Mouse (Mus musculus) forebrain, embryonic 16.5 days (tissue): Measurements from ENCODE around the gene Adam8. TPM values are rescaled to one million over a fixed set of nuclear protein-coding genes. Genes with fewer than 3 reads are reported as not detected.

Experiments
- ATAC-seq: fragments of 200-750 bp; cut with Nextera tagmentation; 2 replicates; pipeline ENCODE4 v1.8.0; 2017; ENCODE audit warnings: mild to moderate bottlenecking, moderate library complexity
- H3K27ac ChIP-seq: fragments of 300-500 bp; sonication (generic); 2 replicates; pipeline ENCODE4 v1.5.1; 2014; ENCODE audit warnings: low read length, control low read depth
- H3K27me3 ChIP-seq: fragments of 300-500 bp; sonication (generic); replicated peaks from 2 replicates; pipeline ENCODE4 v1.6.1; 2014; ENCODE audit warnings: low read length; ENCODE audit not compliant: control insufficient read depth, insufficient read depth
- H3K36me3 ChIP-seq: fragments of 300-500 bp; sonication (generic); 2 replicates; pipeline ENCODE4 v1.6.1; 2014; ENCODE audit not compliant: control insufficient read depth, insufficient read depth
- H3K4me1 ChIP-seq: fragments of 300-500 bp; sonication (generic); replicated peaks from 2 replicates; pipeline ENCODE4 v1.6.1; 2014; ENCODE audit warnings: low read length; ENCODE audit not compliant: control insufficient read depth, insufficient read depth
- H3K4me2 ChIP-seq: fragments of 300-500 bp; sonication (generic); 2 replicates; pipeline ENCODE4 v1.6.1; 2014; ENCODE audit warnings: mild to moderate bottlenecking, low read length, control low read depth
- H3K4me3 ChIP-seq: fragments of 300-500 bp; sonication (generic); replicated peaks from 2 replicates; pipeline ENCODE4 v1.5.1; 2014; ENCODE audit warnings: mild to moderate bottlenecking, low read length, control low read depth
- H3K9ac ChIP-seq: fragments of 300-500 bp; sonication (generic); replicated peaks from 2 replicates; pipeline ENCODE4 v1.6.1; 2014; ENCODE audit warnings: low read depth, low read length, control low read depth
- H3K9me3 ChIP-seq: fragments of 300-500 bp; sonication (generic); 2 replicates; pipeline ENCODE4 v1.6.1; 2016; ENCODE audit warnings: low read length; ENCODE audit not compliant: control insufficient read depth
- WGBS: fragments of 180-500 bp; shearing (Covaris S2); extraction: QIAGEN DNeasy Blood & Tissue Kit; methylation state at CpG from one replicate; pipeline ENCODE4 v1.1.7; 2014; 5-methylcytosine and 5-hydroxymethylcytosine counted together
- polyA plus RNA-seq: library from polyadenylated mRNA; unstranded; fragments of >200 nt; fragmentation: Nextera tagmentation; extraction: Ambion mirVana; gene quantifications from 2 replicates; pipeline ENCODE4 v1.2.1, GENCODE M21; 2015

The Adam8 gene
- 3.3 and 4.7 TPM in 2 replicates for polyA plus RNA-seq

GRCm38 (mm10) chr7:139992406-139992805, at the start of gene Adam8:
TSS of gene Adam8 (minus strand) at chr7:139992562.
- H3K27me3 ChIP-seq = no peaks in the 10 kb centered on the region
- no peak within 1 kb of the TSS for H3K27ac ChIP-seq
- no peaks in the 10 kb centered on the region for H3K4me1 ChIP-seq
- peak; percentile 43; the same call in 1 of the 2 replicates for ATAC-seq
- no peak within 1 kb of the TSS for H3K9ac ChIP-seq
- peaks cover 16% of the 10 kb centered on the region for H3K36me3 ChIP-seq
- H3K4me2 ChIP-seq = no peak within 1 kb of the TSS
- H3K4me3 ChIP-seq = no peak within 1 kb of the TSS
- WGBS = 37% methylated on average over 7 of the region's 7 CpGs
- no peaks in the 10 kb centered on the region for H3K9me3 ChIP-seq

- H3K9me3 ChIP-seq = no peaks in the 10 kb centered on the region
- 58% methylated on average over 3 of the region's 3 CpGs for WGBS
- H3K27ac ChIP-seq = no peak overlapping the region
- H3K9ac ChIP-seq = peak overlapping the region; percentile 93
- peaks cover 21% of the 10 kb centered on the region for H3K4me1 ChIP-seq
- peak overlapping the region; percentile 67 for H3K4me2 ChIP-seq
- no peak for ATAC-seq
- peaks cover 15% of the 10 kb centered on the region for H3K36me3 ChIP-seq
- H3K27me3 ChIP-seq = no peaks in the 10 kb centered on the region
- peak overlapping the region; percentile 86 for H3K4me3 ChIP-seq
Measured at GRCm38 (mm10) chr7:140037171-140037555, 44.8 kb upstream of the Adam8 start.

GRCm38 (mm10) chr7:140036281-140037170, 44.2 kb upstream of the Adam8 start, which contains the start of the genes Zfp511 and Tubgcp2:
TSS of gene Zfp511 (plus strand) at chr7:140036391.
TSS of gene Tubgcp2 (minus strand) at chr7:140036669.
- H3K9me3 ChIP-seq = no peaks in the 10 kb centered on the region
- H3K27me3 ChIP-seq = no peaks in the 10 kb centered on the region
- peak; percentile 96 for ATAC-seq
- WGBS = under 1% methylated on average over 69 of the region's 69 CpGs
- H3K4me3 ChIP-seq = peak within 1 kb of the TSS; percentile 86
- H3K36me3 ChIP-seq = peaks cover 20% of the 10 kb centered on the region
- H3K9ac ChIP-seq = peak within 1 kb of the TSS; percentile 93
- peak within 1 kb of the TSS; percentile 86 for H3K27ac ChIP-seq
- H3K4me1 ChIP-seq = peaks cover 21% of the 10 kb centered on the region
- H3K4me2 ChIP-seq = peak within 1 kb of the TSS; percentile 67

- Histone ChIP-seq H3K27ac (no peak overlapping the region), H3K36me3 (peaks cover 24% of the 10 kb centered on the region), H3K9me3 (no peaks in the 10 kb centered on the region), H3K4me2 (peak overlapping the region; percentile 67), H3K9ac (peak overlapping the region; percentile 93), H3K4me3 (peak overlapping the region; percentile 86), H3K4me1 (peaks cover 21% of the 10 kb centered on the region), H3K27me3 (no peaks in the 10 kb centered on the region)
- 11% methylated on average over 7 of the region's 7 CpGs for WGBS
- ATAC-seq = no peak
Measured at GRCm38 (mm10) chr7:140035456-140035855, 43.1 kb upstream of the Adam8 start.

GRCm38 (mm10) chr7:140033386-140033785, 41.0 kb upstream of the Adam8 start:
- peaks cover 41% of the 10 kb centered on the region for H3K36me3 ChIP-seq
- 97% methylated on average over 9 of the region's 9 CpGs for WGBS
- H3K4me1 ChIP-seq = peaks cover 21% of the 10 kb centered on the region
- H3K9ac ChIP-seq = no peak overlapping the region
- ATAC-seq = no peak
- 0 out of 2 replicates have a peak, but pooled peaks cover 2% of the 10 kb centered on the region for H3K9me3 ChIP-seq
- H3K27ac ChIP-seq = no peak overlapping the region
- no peaks in the 10 kb centered on the region for H3K27me3 ChIP-seq
- H3K4me2 ChIP-seq = no peak overlapping the region
- H3K4me3 ChIP-seq = no peak overlapping the region

DNA sequence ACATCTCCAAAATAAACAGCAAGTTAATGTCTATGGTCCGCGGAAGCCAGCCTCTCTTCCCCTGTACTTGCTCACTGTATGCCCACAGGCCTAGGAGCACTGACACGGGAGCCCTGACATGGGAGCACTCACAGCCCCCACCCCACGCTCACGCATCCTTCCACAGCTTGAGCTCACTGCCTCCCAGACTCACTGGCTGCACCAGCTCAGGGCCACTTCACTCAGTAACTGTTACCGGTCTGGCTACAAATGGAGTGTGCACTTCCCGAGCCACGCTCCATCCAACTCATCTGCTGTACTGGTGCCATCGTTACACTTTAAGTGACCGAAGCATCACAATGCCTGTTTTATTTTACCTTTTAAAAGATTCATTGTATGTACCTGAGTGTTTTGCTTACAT, 40.0 kb upstream of the Adam8 start:
- WGBS = 93% methylated on average over 10 of the region's 10 CpGs
- Histone ChIP-seq H3K27ac (no peak overlapping the region), H3K4me3 (no peak overlapping the region), H3K4me1 (peaks cover 21% of the 10 kb centered on the region), H3K4me2 (no peak overlapping the region), H3K27me3 (no peaks in the 10 kb centered on the region), H3K9ac (no peak overlapping the region), H3K36me3 (peaks cover 46% of the 10 kb centered on the region), H3K9me3 (0 out of 2 replicates have a peak, but pooled peaks cover 2% of the 10 kb centered on the region)
- ATAC-seq = no peak

DNA sequence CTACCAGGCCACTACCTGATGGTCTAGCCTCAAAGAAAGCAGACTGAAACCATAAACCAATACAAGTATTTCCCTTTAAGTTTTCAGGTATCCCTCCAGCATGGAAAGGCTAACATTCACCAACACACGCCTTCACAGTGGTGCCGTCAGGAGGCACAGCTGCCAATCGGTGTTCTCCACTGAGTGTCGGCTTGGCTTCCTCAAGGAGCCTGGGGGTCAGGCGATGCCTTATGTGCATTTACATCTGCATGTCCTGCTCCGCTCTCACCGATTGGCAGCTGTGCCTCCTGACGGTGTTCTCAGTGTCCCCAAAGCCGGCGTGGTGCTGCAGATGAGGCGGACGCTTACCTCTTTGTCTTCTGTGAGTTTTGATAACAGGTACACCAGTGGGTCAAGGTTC, 39.4 kb upstream of the Adam8 start:
- H3K27ac ChIP-seq = no peak overlapping the region
- H3K4me2 ChIP-seq = no peak overlapping the region
- H3K27me3 ChIP-seq = no peaks in the 10 kb centered on the region
- 94% methylated on average over 12 of the region's 12 CpGs for WGBS
- no peak overlapping the region for H3K9ac ChIP-seq
- 0 out of 2 replicates have a peak, but pooled peaks cover 2% of the 10 kb centered on the region for H3K9me3 ChIP-seq
- peaks cover 46% of the 10 kb centered on the region for H3K36me3 ChIP-seq
- peaks cover 15% of the 10 kb centered on the region for H3K4me1 ChIP-seq
- no peak overlapping the region for H3K4me3 ChIP-seq
- no peak for ATAC-seq

DNA sequence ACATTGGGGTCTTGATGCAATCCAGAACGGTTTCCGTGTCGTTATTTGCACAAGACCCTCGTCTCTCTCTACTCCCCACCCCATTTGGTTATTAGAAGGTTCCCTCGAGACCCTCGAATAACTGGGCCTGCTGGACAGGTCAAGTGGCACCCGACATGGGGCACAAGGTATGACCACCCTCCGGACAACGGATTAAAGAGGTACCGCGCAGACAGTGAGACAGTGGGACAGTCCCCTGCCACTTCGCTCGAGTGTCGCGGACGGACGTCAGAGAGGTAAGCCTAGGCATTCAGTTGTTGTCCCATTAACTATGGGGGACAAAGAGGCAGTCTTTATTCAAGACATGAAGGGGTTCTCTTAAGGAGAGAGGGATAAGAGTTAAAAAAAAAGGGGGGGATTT, 19.0 kb upstream of the Adam8 start:
- H3K9ac ChIP-seq = no peak overlapping the region
- 95% methylated on average over 17 of the region's 17 CpGs for WGBS
- no peaks in the 10 kb centered on the region for H3K4me1 ChIP-seq
- peaks cover 17% of the 10 kb centered on the region for H3K36me3 ChIP-seq
- H3K27me3 ChIP-seq = no peaks in the 10 kb centered on the region
- H3K4me2 ChIP-seq = no peak overlapping the region
- H3K9me3 ChIP-seq = no peaks in the 10 kb centered on the region
- no peak overlapping the region for H3K27ac ChIP-seq
- H3K4me3 ChIP-seq = no peak overlapping the region
- ATAC-seq = no peak

- Histone ChIP-seq H3K4me1 (no peaks in the 10 kb centered on the region), H3K36me3 (peaks cover 36% of the 10 kb centered on the region), H3K4me3 (no peak overlapping the region), H3K9me3 (no peaks in the 10 kb centered on the region), H3K9ac (no peak overlapping the region), H3K27ac (no peak overlapping the region), H3K4me2 (no peak overlapping the region), H3K27me3 (no peaks in the 10 kb centered on the region)
- 96% methylated on average over 9 of the region's 9 CpGs for WGBS
- ATAC-seq = no peak
Measured at GRCm38 (mm10) chr7:140007781-140008180, 15.4 kb upstream of the Adam8 start.
